Mouse (Mus musculus): ENCODE measurements around the gene Cdsn. TPM values are rescaled to one million over a fixed set of nuclear protein-coding genes. Genes with fewer than 3 reads are reported as not detected.

The Cdsn gene
- polyA plus RNA-seq, 1 experiment from 2014 or later = 2.1 TPM

Other genes starting within 250 kb of the Cdsn start
- 0.92 and 1.4 TPM in 2 replicates for gene H2-Q1, start 231.7 kb upstream of the Cdsn start, polyA plus RNA-seq (2015; fragmentation: Nextera tagmentation; extraction: Ambion mirVana)
- gene H2-Q2, start 209.9 kb upstream of the Cdsn start, polyA plus RNA-seq (2015; fragmentation: Nextera tagmentation; extraction: Ambion mirVana) = 15.1 and 21.0 TPM in 2 replicates
- gene H2-Q4, start 172.5 kb upstream of the Cdsn start, polyA plus RNA-seq (2015; fragmentation: Nextera tagmentation; extraction: Ambion mirVana) = 4.8 and 4.9 TPM in 2 replicates
- gene H2-Q6, start 127.3 kb upstream of the Cdsn start, polyA plus RNA-seq (2015; fragmentation: Nextera tagmentation; extraction: Ambion mirVana) = 1.3 and 1.7 TPM in 2 replicates
- gene H2-Q7, start 113.0 kb upstream of the Cdsn start, polyA plus RNA-seq (2015; fragmentation: Nextera tagmentation; extraction: Ambion mirVana) = 4.8 and 5.6 TPM in 2 replicates
- 16.3 and 29.3 TPM in 2 replicates for gene H2-Q10, start 82.0 kb upstream of the Cdsn start, polyA plus RNA-seq (2015; fragmentation: Nextera tagmentation; extraction: Ambion mirVana)
- 0.13 TPM in 1 of 2 replicates, not detected in the other for gene Pou5f1, start 46.1 kb upstream of the Cdsn start, polyA plus RNA-seq (2015; fragmentation: Nextera tagmentation; extraction: Ambion mirVana)
- 76.2 and 78.4 TPM in 2 replicates for gene Tcf19, start 35.3 kb upstream of the Cdsn start, polyA plus RNA-seq (2015; fragmentation: Nextera tagmentation; extraction: Ambion mirVana)
- 19.7 and 20.1 TPM in 2 replicates for gene Cchcr1, start 35.0 kb upstream of the Cdsn start, polyA plus RNA-seq (2015; fragmentation: Nextera tagmentation; extraction: Ambion mirVana)
- 0.74 and 1.0 TPM in 2 replicates for gene Psors1c2, start 18.9 kb upstream of the Cdsn start, polyA plus RNA-seq (2015; fragmentation: Nextera tagmentation; extraction: Ambion mirVana)
- 10.2 and 36.1 TPM in 2 replicates for gene 2300002M23Rik, start 15.3 kb downstream of the Cdsn start, polyA plus RNA-seq (2015; fragmentation: Nextera tagmentation; extraction: Ambion mirVana)
- 10.6 TPM in 2 replicates for gene Sfta2, start 49.4 kb downstream of the Cdsn start, polyA plus RNA-seq (2015; fragmentation: Nextera tagmentation; extraction: Ambion mirVana)
- gene Gm9573, start 74.5 kb downstream of the Cdsn start, polyA plus RNA-seq (2015; fragmentation: Nextera tagmentation; extraction: Ambion mirVana) = 0.62 and 0.89 TPM in 2 replicates
- gene Mucl3, start 91.6 kb downstream of the Cdsn start, polyA plus RNA-seq (2015; fragmentation: Nextera tagmentation; extraction: Ambion mirVana) = 19.5 and 29.5 TPM in 2 replicates
- gene Vars2, start 115.5 kb downstream of the Cdsn start, polyA plus RNA-seq (2015; fragmentation: Nextera tagmentation; extraction: Ambion mirVana) = 18.6 and 21.5 TPM in 2 replicates
- 36.3 and 39.9 TPM in 2 replicates for gene Gtf2h4, start 121.6 kb downstream of the Cdsn start, polyA plus RNA-seq (2015; fragmentation: Nextera tagmentation; extraction: Ambion mirVana)
- gene Ddr1, start 152.5 kb downstream of the Cdsn start, polyA plus RNA-seq (2015; fragmentation: Nextera tagmentation; extraction: Ambion mirVana) = 74.0 and 78.4 TPM in 2 replicates